Mouse (Mus musculus) liver, adult 2 months (tissue): Measurements from ENCODE around the gene Szrd1. TPM values are rescaled to one million over a fixed set of nuclear protein-coding genes. Genes with fewer than 3 reads are reported as not detected.

Experiments used
- DNase-seq: peaks from one replicate; pipeline ENCODE4 v3.0.0-alpha.2; 2011; ENCODE audit warnings: low read depth, low spot score; ENCODE audit errors: extremely low read depth
- H3K27ac ChIP-seq: fragments of 200-500 bp; replicated peaks from 2 replicates; pipeline ENCODE4 v1.5.1; 2012; ENCODE audit warnings: low read depth, mild to moderate bottlenecking, control low read depth, inconsistent platforms, low read length; ENCODE audit not compliant: insufficient read depth
- H3K27me3 ChIP-seq: fragments of 200-500 bp; 2 replicates; pipeline ENCODE4 v1.6.1; 2012; ENCODE audit warnings: mild to moderate bottlenecking, moderate library complexity, low read length, inconsistent platforms; ENCODE audit not compliant: control insufficient read depth, insufficient read depth
- H3K36me3 ChIP-seq: fragments of 200-500 bp; 2 replicates; pipeline ENCODE4 v1.6.1; 2012; ENCODE audit warnings: low read length, inconsistent platforms; ENCODE audit not compliant: control insufficient read depth, insufficient read depth
- H3K4me1 ChIP-seq: fragments of 200-500 bp; 2 replicates; pipeline ENCODE4 v1.6.1; 2011; ENCODE audit warnings: low read length; ENCODE audit not compliant: control insufficient read depth, insufficient read depth
- H3K4me3 ChIP-seq: fragments of 200-500 bp; 2 replicates; pipeline ENCODE4 v1.5.1; 2011; ENCODE audit warnings: low read depth, mild to moderate bottlenecking, control low read depth, low read length, moderate library complexity; ENCODE audit not compliant: insufficient read depth
- H3K79me2 ChIP-seq: fragments of 200-500 bp; 2 replicates; pipeline ENCODE4 v1.6.1; 2012; ENCODE audit warnings: inconsistent platforms, mild to moderate bottlenecking, low read length, moderate library complexity; ENCODE audit not compliant: control insufficient read depth, insufficient read depth
- H3K9ac ChIP-seq: fragments of 200-500 bp; 2 replicates; pipeline ENCODE4 v1.6.1; 2012; ENCODE audit warnings: low read depth, mild to moderate bottlenecking, control low read depth, inconsistent platforms, low read length
- CTCF ChIP-seq: fragments of 200-500 bp; IDR thresholded peaks from 2 replicates; pipeline ENCODE4 v1.5.1; 2011; ENCODE audit warnings: low read depth, low read length, control low read depth
- POLR2A ChIP-seq: fragments of 200-500 bp; IDR thresholded peaks from 2 replicates; pipeline ENCODE4 v1.6.1; 2011; ENCODE audit warnings: low read length, control low read depth; ENCODE audit not compliant: insufficient read depth; ENCODE audit errors: extremely low read depth
- WGBS: fragments of 180-500 bp; shearing (Covaris S2); methylation state at CpG from one replicate; pipeline ENCODE4 v1.1.7; 2018; 5-methylcytosine and 5-hydroxymethylcytosine counted together
- polyA plus RNA-seq: library from polyadenylated mRNA; depleted of rRNA; stranded (reverse); fragments of >200 nt; gene quantifications from 2 replicates; pipeline ENCODE4 v1.2.3, GENCODE M21; 2012
- total RNA-seq: library from RNA; depleted of rRNA; stranded (reverse); fragments of >200 nt; gene quantifications from 2 replicates; pipeline ENCODE4 v1.2.3, GENCODE M21; 2014

Szrd1 gene
- total and polyA plus RNA-seq, 2 experiments, result 26.6 to 43.6 TPM

DNA sequence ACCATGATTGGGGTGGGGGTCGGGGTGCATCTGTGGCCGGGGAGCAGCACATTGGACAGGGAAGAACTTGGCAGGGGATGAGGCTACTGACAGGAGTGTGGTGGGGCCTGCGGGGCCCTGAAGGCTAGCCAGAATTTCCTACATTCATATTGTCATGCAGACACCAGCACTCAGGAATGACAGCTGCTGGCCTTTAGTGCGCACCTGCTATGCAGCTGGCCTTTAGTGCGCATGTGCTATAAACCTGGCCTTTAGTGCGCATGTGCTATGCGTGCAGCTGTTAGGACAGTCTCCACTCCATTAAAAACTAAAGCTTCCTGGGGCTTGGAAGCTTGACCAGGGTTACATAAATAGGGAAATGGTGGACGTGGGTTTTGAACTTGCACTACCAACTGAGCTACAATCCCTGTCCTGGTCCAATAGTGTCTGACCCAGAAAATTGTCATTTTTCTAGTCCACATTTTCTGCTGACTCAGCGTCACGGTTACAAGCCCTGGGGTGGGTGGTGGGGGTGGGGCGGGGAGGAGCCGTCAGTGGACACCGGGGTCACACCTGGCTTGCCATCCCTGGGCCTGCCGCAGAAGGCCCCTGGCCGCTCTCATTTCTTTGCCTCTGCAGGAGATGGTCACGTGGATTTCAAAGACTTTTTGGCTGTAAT lies 32.9 kb downstream of the Szrd1 start:
- WGBS, result 85% methylated on average over 16 of the region's 16 CpGs
- DNase-seq, result no peak
- Histone ChIP-seq H3K4me1 (no peaks in the 10 kb centered on the region), H3K27me3 (no peaks in the 10 kb centered on the region), H3K27ac (no peak overlapping the region), H3K9ac (no peak overlapping the region), H3K4me3 (no peak overlapping the region), H3K36me3 (no peaks in the 10 kb centered on the region), H3K79me2 (no peaks in the 10 kb centered on the region)
- TF ChIP-seq CTCF (no peak), POLR2A (no peak)

DNA sequence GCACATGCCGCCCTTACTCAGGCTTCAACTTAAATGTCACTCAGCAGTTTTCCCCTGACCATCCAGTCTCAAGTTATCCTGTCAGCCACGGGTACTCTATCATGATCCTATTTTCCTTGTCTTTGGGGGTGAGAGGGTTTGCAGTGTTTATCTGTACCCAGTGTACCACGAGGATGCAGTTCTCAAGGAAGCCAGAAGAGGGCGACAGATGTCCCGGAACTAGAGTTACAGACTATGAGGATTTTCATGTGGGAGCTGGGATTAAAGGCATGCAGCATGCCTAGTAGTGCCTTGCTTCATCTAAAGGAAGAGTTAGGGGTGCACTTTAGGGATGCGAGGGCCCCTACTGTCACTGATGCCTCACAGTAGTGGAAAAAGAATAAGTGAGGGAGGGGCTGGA lies 37.7 kb downstream of the Szrd1 start:
- H3K4me1 ChIP-seq, result no peaks in the 10 kb centered on the region; the same call in 1 of the 2 replicates
- DNase-seq, result no peak
- H3K36me3 ChIP-seq, result no peaks in the 10 kb centered on the region
- H3K79me2 ChIP-seq, result no peaks in the 10 kb centered on the region
- no peak overlapping the region for H3K27ac ChIP-seq
- TF ChIP-seq POLR2A, result no peak
- TF ChIP-seq CTCF, result peak; percentile 56
- 67% methylated on average over 6 of the region's 6 CpGs for WGBS
- no peak overlapping the region for H3K9ac ChIP-seq
- no peak overlapping the region for H3K4me3 ChIP-seq
- no peaks in the 10 kb centered on the region for H3K27me3 ChIP-seq

DNA sequence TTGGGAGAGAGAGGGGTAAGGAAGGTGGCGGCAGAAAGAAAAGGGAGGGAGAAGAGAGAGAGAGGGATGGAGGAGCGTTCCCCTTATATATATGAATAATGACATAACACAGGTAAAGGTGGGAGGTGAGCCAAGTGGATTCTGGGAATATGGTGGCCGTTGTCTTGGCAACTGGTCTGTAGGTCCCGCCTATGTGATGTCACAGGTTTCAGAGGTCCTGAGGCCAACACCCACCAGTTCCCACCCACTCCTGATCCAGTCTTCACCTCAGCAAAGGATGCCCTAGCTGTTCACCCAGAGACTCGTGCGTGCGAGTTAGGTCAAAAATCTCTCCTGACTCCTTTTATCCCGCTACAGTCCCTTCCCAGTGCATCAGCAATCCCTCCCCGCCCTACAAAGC lies 38.3 kb downstream of the Szrd1 start:
- Histone ChIP-seq H3K4me1 (no peaks in the 10 kb centered on the region; the same call in 1 of the 2 replicates), H3K9ac (no peak overlapping the region), H3K27me3 (no peaks in the 10 kb centered on the region), H3K79me2 (no peaks in the 10 kb centered on the region), H3K4me3 (no peak overlapping the region), H3K36me3 (no peaks in the 10 kb centered on the region), H3K27ac (no peak overlapping the region)
- DNase-seq, result no peak
- WGBS, result 94% methylated on average over 9 of the region's 9 CpGs
- TF ChIP-seq POLR2A, result no peak
- no peak for TF ChIP-seq CTCF

DNA sequence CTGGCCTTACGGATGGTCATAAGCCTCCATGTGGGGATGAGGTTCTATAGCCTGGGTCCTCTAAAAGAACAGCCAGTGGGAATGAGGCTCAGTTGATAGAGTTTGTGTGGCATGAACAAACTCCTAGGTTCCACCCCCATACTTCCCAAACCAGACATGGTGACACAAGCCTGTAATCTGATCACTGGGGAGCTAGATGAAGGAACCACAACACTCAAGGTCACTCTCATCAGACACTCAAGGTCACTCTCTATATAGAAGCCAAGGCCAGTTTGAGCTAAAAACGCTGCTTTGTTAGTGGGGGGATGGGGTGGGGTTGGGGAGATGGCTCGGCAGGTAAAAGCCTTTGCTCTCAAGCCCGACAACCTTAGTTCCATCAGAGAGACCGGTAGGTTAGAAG lies 39.6 kb downstream of the Szrd1 start:
- H3K4me1 ChIP-seq, result no peaks in the 10 kb centered on the region; the same call in 1 of the 2 replicates
- H3K9ac ChIP-seq, result no peak overlapping the region
- H3K4me3 ChIP-seq, result no peak overlapping the region
- H3K79me2 ChIP-seq, result no peaks in the 10 kb centered on the region
- WGBS, result 60% methylated on average over 5 of the region's 5 CpGs
- H3K27me3 ChIP-seq, result no peaks in the 10 kb centered on the region
- no peaks in the 10 kb centered on the region for H3K36me3 ChIP-seq
- TF ChIP-seq CTCF (no peak), POLR2A (no peak)
- DNase-seq, result no peak
- no peak overlapping the region for H3K27ac ChIP-seq

DNA sequence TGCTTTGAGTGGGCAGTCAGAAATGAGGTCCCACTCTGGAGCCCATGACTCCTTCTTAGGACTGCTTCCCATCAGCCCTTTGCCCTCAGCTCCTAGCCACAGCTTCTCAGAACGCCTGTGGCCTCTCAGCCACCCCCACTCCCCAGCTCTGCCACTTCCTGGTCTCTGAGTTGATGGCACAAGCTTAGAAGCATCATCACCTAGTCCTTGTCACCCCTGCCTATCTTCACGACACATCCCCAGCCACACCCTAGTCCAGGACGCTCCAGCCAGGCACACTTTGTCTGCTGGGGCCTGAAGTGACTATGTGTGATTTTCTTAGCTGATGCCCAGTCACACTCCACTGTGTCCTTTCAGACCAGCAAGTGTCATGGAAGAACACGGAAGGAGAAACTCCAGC lies 40.6 kb downstream of the Szrd1 start:
- no peak overlapping the region for H3K27ac ChIP-seq
- no peaks in the 10 kb centered on the region for H3K79me2 ChIP-seq
- no peaks in the 10 kb centered on the region for H3K36me3 ChIP-seq
- no peaks in the 10 kb centered on the region for H3K27me3 ChIP-seq
- no peak overlapping the region for H3K9ac ChIP-seq
- WGBS, result 76% methylated on average over 4 of the region's 4 CpGs
- no peak overlapping the region for H3K4me3 ChIP-seq
- DNase-seq, result no peak
- TF ChIP-seq POLR2A, result no peak
- TF ChIP-seq CTCF, result no peak
- H3K4me1 ChIP-seq, result no peaks in the 10 kb centered on the region; the same call in 1 of the 2 replicates

DNA sequence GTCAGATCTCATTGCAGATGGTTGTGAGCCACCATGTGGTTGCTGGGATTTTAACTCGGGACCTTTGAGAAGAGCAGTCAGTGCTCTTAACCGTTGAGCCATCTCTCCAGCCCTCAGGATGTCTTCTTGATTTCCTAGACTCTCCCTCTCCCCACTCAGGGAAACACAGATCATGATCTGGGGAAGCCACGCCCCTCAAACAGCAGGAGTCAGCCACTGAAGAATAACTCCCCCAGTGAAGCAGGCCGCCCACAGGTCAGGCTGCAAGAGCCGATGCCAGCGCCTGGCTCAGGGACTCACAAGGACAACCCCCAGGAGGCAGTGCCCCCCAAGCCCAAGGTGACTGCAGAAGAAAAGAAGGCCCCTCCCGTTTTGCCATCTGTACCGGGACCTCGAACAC lies 42.9 kb downstream of the Szrd1 start:
- TF ChIP-seq CTCF (no peak), POLR2A (no peak)
- Histone ChIP-seq H3K4me1 (no peaks in the 10 kb centered on the region; the same call in 1 of the 2 replicates), H3K4me3 (no peak overlapping the region), H3K27me3 (no peaks in the 10 kb centered on the region), H3K9ac (no peak overlapping the region), H3K79me2 (no peaks in the 10 kb centered on the region), H3K36me3 (no peaks in the 10 kb centered on the region), H3K27ac (no peak overlapping the region)
- WGBS, result 39% methylated on average over 9 of the region's 9 CpGs
- no peak for DNase-seq
